Mouse (Mus musculus): Measurements from ENCODE around the gene Lmod1.

The Lmod1 gene

GRCm38 (mm10) chr1:135324571-135324970, at the start of gene Lmod1:
Lmod1 (plus strand) TSS chr1:135324807.
- no peak for DNase-seq (ENCODE audit: low read depth, low spot score)

GRCm38 (mm10) chr1:135280646-135281045, 44.0 kb upstream of the Lmod1 start:
- no peak for DNase-seq (ENCODE audit: low read depth, low spot score)

- no peak for DNase-seq (ENCODE audit: low read depth, low spot score)
Observed at GRCm38 (mm10) chr1:135281841-135282240, 42.8 kb upstream of the Lmod1 start.

DNA sequence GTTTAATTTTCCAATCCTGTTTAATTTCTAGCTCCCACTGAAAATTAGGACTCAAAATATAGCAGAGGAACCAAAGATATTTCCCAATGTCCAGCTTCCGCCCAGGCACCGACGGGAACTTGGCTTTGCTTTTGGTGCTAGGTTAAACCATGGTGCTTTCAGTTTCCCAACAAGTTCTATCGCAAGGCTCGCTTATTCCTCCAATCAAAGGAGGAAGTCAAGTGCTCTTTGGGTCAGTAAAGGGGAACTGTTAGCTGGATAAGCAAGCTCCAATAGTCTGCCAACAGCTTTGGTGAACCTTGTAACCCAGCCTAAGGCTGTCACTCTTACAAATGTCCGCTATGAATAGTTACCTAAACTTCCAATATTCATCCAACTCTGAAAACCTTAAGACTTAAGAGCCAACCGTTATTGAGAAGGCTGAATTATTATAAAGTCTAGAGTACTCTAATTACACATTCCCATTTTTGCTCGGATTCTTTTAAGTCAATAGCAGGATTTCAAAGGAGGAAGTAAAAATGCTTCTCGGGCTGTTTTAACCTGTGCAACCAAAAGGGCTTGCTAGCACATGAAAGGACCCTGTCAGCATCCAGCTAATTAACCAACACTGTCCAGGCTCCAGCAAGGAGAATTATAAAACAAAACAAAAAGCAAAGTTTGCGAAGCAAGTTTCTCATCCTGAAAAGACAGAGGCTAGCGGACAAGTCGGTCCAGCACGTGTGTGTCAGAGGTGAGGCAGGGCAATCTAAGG, 41.9 kb upstream of the Lmod1 start:
- peak; percentile 13 for DNase-seq (ENCODE audit: low read depth, low spot score)

DNA sequence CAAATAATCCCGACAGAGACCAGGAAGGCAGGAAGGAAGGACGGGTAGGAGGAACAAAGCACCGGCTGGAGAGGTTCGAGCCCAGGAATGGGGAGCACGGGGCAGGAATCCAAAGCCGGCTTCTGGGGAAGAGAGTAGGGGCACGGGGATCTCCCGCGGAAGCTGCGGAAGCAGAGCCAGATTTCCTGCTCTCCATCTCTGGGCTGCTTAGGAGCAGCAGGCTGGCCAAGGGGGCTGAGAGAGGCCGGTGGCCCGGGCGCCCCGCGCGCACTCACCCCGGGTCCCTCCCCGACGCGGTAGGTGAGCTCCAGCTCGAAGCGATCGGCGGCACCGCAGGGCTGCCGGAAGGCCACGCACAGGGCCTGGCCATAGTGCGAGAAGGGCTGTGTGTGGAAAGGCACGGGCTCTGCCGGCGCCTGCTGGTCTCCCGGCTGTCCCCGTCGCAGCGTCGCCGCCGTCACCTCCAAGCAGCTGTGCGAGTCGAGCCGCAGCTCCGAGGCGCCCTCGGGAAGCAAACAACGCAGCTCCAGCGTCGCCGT, 41.3 kb upstream of the Lmod1 start:
- peak; percentile 57 for DNase-seq (ENCODE audit: low read depth, low spot score)

GRCm38 (mm10) chr1:135283826-135284291, 40.7 kb upstream of the Lmod1 start, which contains the start of gene Rnpep:
Rnpep (minus strand) TSS chr1:135284084.
- peak; percentile 77 for DNase-seq (ENCODE audit: low read depth, low spot score)

DNA sequence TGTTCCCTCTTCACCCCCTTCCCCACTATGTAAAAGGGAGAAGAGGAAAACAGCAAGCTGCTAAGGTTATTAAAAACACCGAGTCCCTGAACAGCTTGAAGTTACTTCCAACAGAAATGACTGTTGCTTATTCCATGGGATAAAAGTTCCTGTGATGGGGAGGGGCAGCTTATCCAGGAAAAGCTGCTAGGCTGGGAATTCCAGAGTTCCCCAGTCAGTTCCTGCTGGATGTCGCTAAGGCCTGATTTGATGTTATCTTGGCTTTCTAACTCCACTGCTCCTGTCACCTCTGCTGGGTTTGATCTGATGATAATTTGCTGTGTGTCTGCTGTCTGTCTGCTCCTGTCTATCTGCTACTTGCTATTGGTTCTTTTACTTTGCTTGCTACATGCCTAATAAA, 38.3 kb upstream of the Lmod1 start:
- DNase-seq (ENCODE audit: low read depth, low spot score), result no peak

GRCm38 (mm10) chr1:135290908-135291307, 33.7 kb upstream of the Lmod1 start:
- no peak for DNase-seq (ENCODE audit: low read depth, low spot score)

DNA sequence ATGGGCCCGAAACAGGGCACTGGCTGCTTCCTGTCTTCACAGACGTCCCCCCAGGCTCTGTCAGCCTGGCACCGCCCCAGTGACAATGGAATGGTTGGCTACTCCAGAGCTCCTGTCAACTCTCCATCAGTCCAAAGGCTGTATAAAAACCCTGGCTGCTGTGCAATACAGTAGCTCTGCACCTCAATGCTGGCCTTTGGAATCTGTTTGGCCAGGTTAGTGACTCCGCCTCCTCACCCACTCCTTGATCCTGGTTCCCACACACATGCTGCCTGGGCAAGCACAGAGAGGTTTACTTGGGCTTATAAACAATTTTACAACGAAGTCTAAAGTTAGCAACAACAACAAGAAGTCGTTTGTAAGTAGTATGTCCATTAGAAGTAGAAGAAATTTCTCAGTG, 13.3 kb upstream of the Lmod1 start:
- DNase-seq (ENCODE audit: low read depth, low spot score), result no peak

GRCm38 (mm10) chr1:135312201-135312600, 12.4 kb upstream of the Lmod1 start:
- DNase-seq (ENCODE audit: low read depth, low spot score), result no peak

- DNase-seq (ENCODE audit: low read depth, low spot score), result peak; percentile 96
Observed at GRCm38 (mm10) chr1:135313284-135314031, 11.1 kb upstream of the Lmod1 start, which contains the start of gene Timm17a. Timm17a (minus strand) TSS chr1:135313778.

GRCm38 (mm10) chr1:135323367-135323901, 1.2 kb upstream of the Lmod1 start:
- DNase-seq (ENCODE audit: low read depth, low spot score), result no peak

DNA sequence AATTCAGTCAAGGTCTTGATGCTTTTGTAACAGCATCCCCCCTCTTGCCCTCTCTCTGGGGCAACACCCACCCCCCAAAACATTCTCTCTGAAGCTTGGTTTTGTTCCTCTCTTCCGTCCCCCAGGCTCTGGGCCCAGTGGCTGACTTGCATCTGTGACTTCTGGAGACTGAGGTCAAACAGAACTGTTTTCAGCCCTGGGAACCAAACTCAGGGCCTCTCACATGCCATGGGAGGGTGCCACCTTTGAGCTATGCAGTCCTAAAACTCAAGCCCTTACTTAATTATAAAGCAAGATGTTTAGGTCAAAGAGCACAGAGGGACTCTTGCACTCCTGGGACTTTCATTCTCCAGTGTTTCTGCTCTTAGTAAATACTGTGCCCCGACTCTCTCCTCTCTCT, 1.3 kb downstream of the Lmod1 start:
- DNase-seq (ENCODE audit: low read depth, low spot score), result no peak

DNA sequence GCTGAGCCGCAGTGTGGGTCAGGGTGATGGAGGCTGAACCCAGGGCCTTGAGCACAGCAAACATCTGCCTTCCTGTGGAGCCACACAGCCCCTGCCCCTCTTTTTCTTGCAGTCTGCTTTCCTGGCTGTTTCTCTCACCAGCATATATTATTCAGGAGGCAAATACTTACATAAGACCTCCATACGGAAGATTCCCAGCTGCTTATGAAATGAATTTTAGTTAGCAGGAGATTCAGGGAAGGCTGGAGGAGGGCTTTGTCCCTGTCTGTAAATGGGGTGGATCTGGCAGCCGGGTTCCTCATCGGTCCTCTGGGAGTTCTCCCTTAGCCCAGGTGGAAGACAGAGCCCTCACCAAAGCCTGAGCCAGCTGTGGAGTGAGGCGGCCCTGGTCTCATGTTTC, 3.8 kb downstream of the Lmod1 start:
- DNase-seq (ENCODE audit: low read depth, low spot score), result no peak

GRCm38 (mm10) chr1:135330578-135330977, 6.0 kb downstream of the Lmod1 start:
- no peak for DNase-seq (ENCODE audit: low read depth, low spot score)

- no peak for DNase-seq (ENCODE audit: low read depth, low spot score)
Observed at GRCm38 (mm10) chr1:135341947-135342346, 17.3 kb downstream of the Lmod1 start.

GRCm38 (mm10) chr1:135344026-135344425, 19.4 kb downstream of the Lmod1 start:
- no peak for DNase-seq (ENCODE audit: low read depth, low spot score)

DNA sequence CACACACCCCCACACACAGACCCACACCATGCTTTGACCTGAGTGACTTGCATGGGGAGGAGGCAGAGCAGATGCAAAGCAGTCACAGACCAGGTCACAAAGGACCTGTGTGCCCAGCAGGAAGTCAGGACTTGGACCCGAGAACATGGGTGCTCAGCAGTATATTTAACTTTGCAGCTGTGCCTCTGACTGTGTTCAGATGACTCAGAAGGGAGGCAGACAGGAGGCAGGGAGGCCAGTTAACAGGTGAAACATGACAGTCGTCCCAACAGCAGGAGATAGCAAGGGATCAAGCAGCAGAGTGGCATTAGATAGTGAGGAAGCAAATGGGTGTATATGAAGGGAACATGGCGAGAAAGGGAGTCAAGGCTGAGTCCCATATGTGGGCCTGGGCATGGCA, 22.3 kb downstream of the Lmod1 start:
- no peak for DNase-seq (ENCODE audit: low read depth, low spot score)

DNA sequence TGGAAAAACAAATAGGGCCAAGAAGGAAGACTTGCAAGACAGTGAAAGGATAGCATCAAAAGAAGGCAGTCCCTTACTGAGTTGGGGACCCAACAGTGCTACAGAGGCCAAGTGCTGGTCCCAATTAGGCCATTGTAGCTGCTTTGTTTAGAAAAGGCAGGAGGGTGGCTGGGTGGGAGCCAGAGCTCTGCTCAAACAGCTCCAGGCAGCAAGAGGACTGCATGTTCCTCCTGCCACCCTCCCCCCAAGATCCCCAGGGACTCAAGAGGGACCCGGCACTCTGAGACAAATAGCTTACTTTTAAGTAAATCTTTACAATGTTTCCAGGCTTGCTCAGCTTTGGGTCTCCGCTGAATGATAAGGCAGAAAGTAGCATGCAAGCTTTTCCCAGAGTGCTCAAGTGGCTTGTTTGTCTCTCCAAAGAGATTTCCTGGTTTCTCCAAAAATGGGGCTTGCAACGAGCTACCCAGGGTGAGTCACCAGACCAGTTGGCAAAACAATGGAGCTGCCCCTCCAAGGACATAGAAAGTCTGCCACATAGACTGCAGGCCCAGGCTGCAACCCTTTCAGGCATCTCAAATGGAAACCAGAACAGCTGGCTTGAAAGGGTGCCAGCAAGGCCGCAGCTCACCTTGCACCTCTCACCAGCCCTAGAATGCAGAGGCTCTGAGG, 23.0 kb downstream of the Lmod1 start:
- no peak for DNase-seq (ENCODE audit: low read depth, low spot score)

GRCm38 (mm10) chr1:135351953-135352352, 27.3 kb downstream of the Lmod1 start:
- DNase-seq (ENCODE audit: low read depth, low spot score), result no peak

DNA sequence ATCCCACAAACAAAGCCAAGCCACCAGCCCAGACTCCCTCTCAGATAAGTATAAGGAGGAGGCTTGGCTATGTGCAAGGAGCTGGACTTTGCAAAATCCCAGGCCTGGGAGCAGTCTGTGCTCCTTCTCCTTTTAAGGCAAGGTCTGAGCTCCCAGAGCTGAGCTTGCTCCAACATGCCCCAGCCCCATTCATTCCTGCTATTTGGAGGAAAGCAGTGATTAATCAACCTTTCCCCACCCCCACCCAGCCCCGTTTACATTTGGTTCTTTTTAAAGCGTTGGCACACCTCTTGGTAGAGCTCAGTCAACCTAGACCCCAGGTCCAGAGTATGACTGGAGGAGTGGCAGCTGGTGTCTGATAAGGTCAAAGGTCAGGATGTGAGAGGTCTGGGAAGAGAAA, 34.5 kb downstream of the Lmod1 start:
- DNase-seq (ENCODE audit: low read depth, low spot score), result no peak

GRCm38 (mm10) chr1:135361491-135361890, 36.9 kb downstream of the Lmod1 start:
- DNase-seq (ENCODE audit: low read depth, low spot score), result no peak
